ENCODE assay signal across 8 mouse cellular contexts in genomic region chr4:82613606-82614465, GRCm38 (mm10).
A peak's percentile ranks its signal among the peaks of the same experiment; 100 is the strongest.
DNase-seq lines count a peak whose midpoint lies in the region; ATAC-seq and TF ChIP-seq lines count a peak whose summit lies in the region.

No protein-coding gene starts in this region.

- WGBS in liver, postnatal 0 days (ENCODE audit: insufficient replicate concordance): 59% methylated on average over 7 of the region's 7 CpGs
- WGBS in liver, embryonic 11.5 days: 41% methylated on average over 7 of the region's 7 CpGs
- WGBS in kidney, embryonic 15.5 days: 18% methylated on average over 7 of the region's 7 CpGs

- H3K4me3 ChIP-seq in liver, postnatal 0 days (ENCODE audit: low read depth, low read length): no peak overlapping the region
- no peak overlapping the region for H3K4me3 ChIP-seq in liver, embryonic 11.5 days (ENCODE audit: low read depth, low read length)
- H3K4me3 ChIP-seq in kidney, embryonic 15.5 days (replicated peaks): no peak overlapping the region

- no peak for ATAC-seq in liver, postnatal 0 days
- no peak for ATAC-seq in liver, embryonic 11.5 days (replicated peaks; ENCODE audit: low FRiP score)
- ATAC-seq in kidney, embryonic 15.5 days (replicated peaks; ENCODE audit: low FRiP score): 0 out of 2 replicates have a peak, but pooled peaks have one; percentile 63

- H3K36me3 ChIP-seq in liver, postnatal 0 days (replicated peaks; ENCODE audit: insufficient read depth, low read length): no peaks in the 10 kb centered on the region
- H3K36me3 ChIP-seq in liver, embryonic 11.5 days (ENCODE audit: control insufficient read depth, insufficient read depth, low read length): no peaks in the 10 kb centered on the region
- H3K36me3 ChIP-seq in kidney, embryonic 15.5 days: no peaks in the 10 kb centered on the region

- H3K27me3 ChIP-seq in liver, postnatal 0 days (ENCODE audit: insufficient read depth, low read length): no peaks in the 10 kb centered on the region
- H3K27me3 ChIP-seq in liver, embryonic 11.5 days (replicated peaks; ENCODE audit: control insufficient read depth, insufficient read depth, low read length): no peaks in the 10 kb centered on the region
- H3K27me3 ChIP-seq in kidney, embryonic 15.5 days: no peaks in the 10 kb centered on the region

- no peak for DNase-seq in liver, postnatal 0 days
- DNase-seq in liver, embryonic 11.5 days (ENCODE audit: low spot score): no peak
- peak; percentile 61 for DNase-seq in cerebellum, adult 8-10 months
- peak; percentile 15 to 31 for DNase-seq in frontal cortex, postnatal 10 days (ENCODE audit: low spot score in 2 of 2)
- peak; percentile 78 for DNase-seq in lung, postnatal 36 days
- no peak for DNase-seq in T-cell, adult 2 months (ENCODE audit: low spot score)
- DNase-seq in urinary bladder, postnatal 10 days (ENCODE audit: low spot score): no peak

- no peak overlapping the region for H3K27ac ChIP-seq in liver, postnatal 0 days (ENCODE audit: low read depth)
- H3K27ac ChIP-seq in liver, embryonic 11.5 days (ENCODE audit: low read depth, low read length): no peak overlapping the region
- no peak overlapping the region for H3K27ac ChIP-seq in kidney, embryonic 15.5 days

- no peaks in the 10 kb centered on the region for H3K4me1 ChIP-seq in liver, postnatal 0 days (ENCODE audit: insufficient read depth)
- no peaks in the 10 kb centered on the region; the same call in 1 of the 2 replicates for H3K4me1 ChIP-seq in liver, embryonic 11.5 days (replicated peaks; ENCODE audit: control insufficient read depth, insufficient read depth, low read length)
- peaks cover 24% of the 10 kb centered on the region for H3K4me1 ChIP-seq in kidney, embryonic 15.5 days

- TF ChIP-seq EP300 in liver, postnatal 0 days (IDR thresholded peaks at IDR 0.05; ENCODE audit: low read depth): no peak

- no peak overlapping the region for H3K4me2 ChIP-seq in liver, postnatal 0 days (ENCODE audit: low read depth, low read length)
- H3K4me2 ChIP-seq in liver, embryonic 11.5 days: no peak overlapping the region
- peak overlapping the region; percentile 30 for H3K4me2 ChIP-seq in kidney, embryonic 15.5 days

- peak; percentile 55 for TF ChIP-seq CTCF in liver, postnatal 0 days (IDR thresholded peaks at IDR 0.05; ENCODE audit: low read depth)

- no peak overlapping the region for H3K9ac ChIP-seq in liver, postnatal 0 days (replicated peaks)
- H3K9ac ChIP-seq in liver, embryonic 11.5 days (ENCODE audit: low read depth, low read length): no peak overlapping the region
- H3K9ac ChIP-seq in kidney, embryonic 15.5 days: no peak overlapping the region

- H3K9me3 ChIP-seq in liver, postnatal 0 days (ENCODE audit: low read length): no peaks in the 10 kb centered on the region
- H3K9me3 ChIP-seq in liver, embryonic 11.5 days (ENCODE audit: control insufficient read depth, low read length): no peaks in the 10 kb centered on the region
- no peaks in the 10 kb centered on the region for H3K9me3 ChIP-seq in kidney, embryonic 15.5 days (replicated peaks)

Comparison
In these comparisons a context has a peak if more than half of its experiments do, and no peak if none do; other contexts are left out.
1. DNase-seq: peak in cerebellum, adult 8-10 months (single experiment), frontal cortex, postnatal 10 days (2 of 2) and lung, postnatal 36 days (single experiment); none in liver, postnatal 0 days (single experiment), liver, embryonic 11.5 days (single experiment), T-cell, adult 2 months (single experiment) and urinary bladder, postnatal 10 days (single experiment).